Mouse (Mus musculus) cerebellum, adult 2 months (tissue): Measurements from ENCODE around the gene Ttpal.

Experiments used
- CTCF ChIP-seq: fragments of 200-500 bp; IDR thresholded peaks from 2 replicates; pipeline ENCODE4 v1.5.1; 2011; ENCODE audit warnings: low read depth, mild to moderate bottlenecking, control low read depth, low read length, moderate library complexity, borderline replicate concordance; ENCODE audit not compliant: insufficient read depth
- POLR2A ChIP-seq: fragments of 200-500 bp; IDR thresholded peaks from 2 replicates; pipeline ENCODE4 v1.6.1; 2011; ENCODE audit warnings: low read length, control low read depth, borderline replicate concordance; ENCODE audit not compliant: insufficient read depth

- no peak for TF ChIP-seq CTCF
- TF ChIP-seq POLR2A: no peak
These were observed 58.1 kb downstream of the Ttpal start for GRCm38 (mm10) chr2:163660103-163660701.
